Mouse (Mus musculus) right cerebral cortex, adult 18-20 months (tissue): ENCODE measurements at regions not wholly inside any gene's neighbourhood (a gene's known extent, or its start where the extent isn't known, plus 50 kb on each side); places are given as distances from the start of the nearest gene placed in this dataset.
A peak's percentile ranks its signal among the peaks of the same experiment; 100 is the strongest.

ENCODE experiments used
- DNase-seq: peaks from one replicate; pipeline ENCODE4 v3.0.0; 2022; ENCODE audit warnings: mixed read lengths

DNA sequence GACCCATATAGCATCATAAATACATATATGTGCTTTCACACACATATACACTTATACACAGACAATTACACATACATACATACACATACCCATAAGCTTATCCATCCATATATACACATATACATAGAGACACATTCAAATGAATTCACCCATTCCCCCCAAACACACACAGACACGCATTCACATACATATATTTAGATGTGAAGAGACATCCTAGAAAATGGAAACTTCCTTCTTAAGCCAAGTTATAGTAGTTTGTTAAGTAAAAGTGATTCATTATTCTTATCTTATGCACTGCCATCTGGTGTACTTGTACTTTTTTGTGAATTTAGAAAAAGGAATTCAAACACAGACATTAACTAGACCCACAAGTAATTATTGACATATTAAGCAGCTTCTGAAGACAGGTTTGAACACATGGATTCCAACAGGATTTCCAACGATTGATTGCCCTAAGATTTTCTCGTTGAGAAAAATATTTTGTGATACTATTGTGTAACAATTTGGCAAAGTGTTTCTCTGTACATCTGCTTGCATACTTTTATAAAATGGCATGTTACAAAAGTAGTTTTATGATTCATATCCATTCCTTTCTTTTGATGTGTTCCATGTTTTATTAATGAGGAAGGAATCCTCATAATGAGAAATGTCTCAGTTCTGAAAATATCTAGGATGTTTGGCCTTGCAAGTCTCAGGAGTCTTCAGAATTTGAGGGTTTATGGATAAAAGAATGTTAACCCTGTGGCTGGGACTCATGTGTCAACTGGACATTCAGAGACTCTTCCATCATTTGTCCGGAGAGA, 1161.5 kb upstream of the Apob start:
- peak; percentile 5 for DNase-seq

DNA sequence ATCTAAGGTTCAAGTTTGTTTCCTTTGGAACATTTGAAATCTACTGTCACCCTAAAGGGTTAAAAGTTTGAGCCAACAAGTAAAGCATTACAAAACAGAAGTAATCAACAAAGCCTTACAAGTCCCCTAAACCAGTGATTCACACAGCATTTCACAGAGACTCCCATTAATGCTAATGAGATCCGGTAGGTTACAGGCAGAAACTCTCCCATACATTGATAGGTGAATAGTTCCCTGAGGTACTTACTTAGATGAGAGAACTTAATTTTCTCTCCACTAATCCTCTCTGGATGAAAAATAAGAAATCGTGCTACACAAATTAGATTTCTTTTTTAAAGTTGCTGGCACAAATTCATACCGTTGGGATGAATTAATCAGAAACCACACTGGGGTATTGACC, 1144.5 kb upstream of the Apob start:
- DNase-seq, result no peak

DNA sequence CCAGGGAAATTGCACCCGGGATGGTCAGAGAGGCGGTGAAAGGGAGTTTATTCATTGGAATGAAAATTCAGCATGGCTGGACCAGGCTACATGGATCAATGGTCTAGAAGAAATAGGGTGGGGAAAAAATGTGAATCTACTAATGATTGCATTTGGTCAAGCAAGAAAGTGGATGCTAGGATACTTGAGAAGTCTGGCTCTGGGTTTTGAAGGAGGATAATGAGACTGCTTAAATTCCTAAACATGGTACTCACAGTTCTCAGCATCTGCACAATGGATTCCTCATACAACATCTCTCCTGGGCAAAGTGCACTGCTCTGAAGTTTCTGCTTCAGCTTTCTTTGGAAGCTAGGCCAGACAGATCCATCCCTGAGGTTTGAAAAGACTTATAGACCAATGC, 1139.9 kb upstream of the Apob start:
- DNase-seq, result no peak

DNA sequence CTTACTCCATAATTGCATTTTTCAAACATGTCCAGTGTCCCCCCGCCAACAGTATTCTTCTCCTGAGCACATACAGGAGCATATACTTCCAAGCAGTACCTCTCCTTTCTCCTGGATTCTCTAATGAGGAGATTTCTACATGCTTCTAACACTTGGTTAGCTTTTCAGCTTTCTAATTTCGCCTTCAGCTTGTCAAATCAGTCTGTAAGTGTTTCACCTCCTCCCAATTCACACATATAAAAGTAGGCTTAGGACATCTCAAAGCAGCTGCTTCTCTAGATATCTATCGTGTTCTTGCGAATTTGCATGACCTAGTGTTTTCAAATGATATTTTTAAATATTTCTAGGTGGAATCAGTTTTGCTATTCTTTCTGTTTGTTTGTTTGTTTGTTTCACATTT, 1129.0 kb upstream of the Apob start:
- peak; percentile 20 for DNase-seq

DNA sequence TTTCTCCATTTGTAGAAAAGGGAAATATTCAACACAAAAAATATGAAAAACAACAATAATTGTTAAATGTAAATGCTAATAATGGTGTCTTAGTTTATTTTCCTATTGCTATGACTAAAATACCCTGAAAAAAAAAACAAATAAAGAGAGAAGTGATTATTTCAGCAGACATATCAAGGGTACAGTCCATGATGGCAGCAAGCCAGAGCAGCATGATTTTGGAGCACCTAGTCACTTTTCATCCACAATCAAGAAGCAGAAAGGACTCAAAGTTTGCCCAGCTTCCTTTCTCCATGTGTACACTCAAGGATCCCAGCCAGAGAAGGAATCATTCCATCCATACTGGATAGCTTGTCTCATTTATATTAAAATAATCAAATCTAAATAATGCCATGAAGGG, 1111.5 kb upstream of the Apob start:
- no peak for DNase-seq
